Mouse (Mus musculus): ENCODE results near the gene Fam178b.

The Fam178b gene

DNA sequence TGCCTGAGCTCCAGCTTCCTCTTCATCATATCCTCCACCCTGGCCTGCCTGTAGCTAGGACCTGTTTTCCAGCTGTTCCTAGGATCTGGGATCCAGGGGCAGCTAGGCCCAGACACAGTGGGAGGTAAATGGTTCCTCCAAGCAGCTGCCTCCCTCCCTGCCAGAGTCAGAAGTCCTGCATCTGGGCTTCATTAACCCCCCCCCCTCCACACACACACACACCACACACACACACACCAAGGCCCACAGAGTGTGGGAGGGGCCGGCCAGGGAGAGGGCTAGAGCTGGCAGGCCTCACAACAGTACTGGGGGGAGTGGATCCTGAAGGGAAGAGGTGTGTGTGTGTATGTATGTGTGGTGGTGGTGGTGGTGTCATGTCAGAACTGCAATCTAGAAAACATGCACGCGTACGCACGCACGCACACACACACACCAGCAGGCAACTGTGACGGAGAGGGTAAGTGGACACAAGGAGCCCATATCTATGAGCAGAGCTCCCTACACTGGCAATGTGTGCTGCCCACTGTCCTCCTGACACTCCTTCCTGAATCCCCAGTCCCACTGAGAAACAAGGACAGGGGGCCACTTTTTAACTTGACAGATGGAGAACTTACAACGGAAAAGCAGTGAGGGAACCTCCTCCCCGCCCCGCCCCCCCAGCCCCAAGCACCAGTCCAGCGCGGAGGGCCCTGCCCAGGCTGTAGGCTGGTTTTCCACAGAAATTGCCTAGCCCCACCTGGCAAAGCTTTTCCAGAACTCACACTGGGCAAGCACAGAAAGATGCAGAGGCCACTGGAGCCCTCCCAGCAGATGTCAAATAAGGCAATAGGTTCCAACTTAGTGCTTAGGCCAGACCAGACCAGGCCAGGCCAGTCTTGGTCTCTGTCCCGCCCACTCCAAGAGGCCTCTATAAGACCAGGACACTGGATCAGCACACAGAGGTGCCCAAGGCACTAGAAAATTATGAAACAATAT is 94.2 kb downstream of the Fam178b start:
- no peak for DNase-seq (ENCODE audit: low spot score)

DNA sequence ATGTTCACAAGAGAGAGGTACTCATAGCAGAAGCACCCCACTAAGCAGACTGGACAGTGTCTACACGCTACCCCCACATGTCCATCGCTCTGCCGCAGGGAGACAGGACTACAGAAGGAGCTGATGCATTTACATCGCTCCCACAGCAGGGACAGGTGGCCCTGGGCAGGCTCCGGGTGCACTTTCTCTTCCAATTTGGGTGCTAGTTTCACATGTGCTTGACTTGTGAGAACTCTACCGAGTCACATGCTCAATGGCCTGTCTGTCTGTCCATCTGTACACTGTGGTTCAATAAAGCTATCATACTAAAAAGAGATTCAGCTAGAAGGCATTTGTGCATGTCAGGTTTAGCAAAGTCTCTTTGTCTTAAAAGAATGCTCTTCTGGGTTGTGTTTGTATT is 95.1 kb downstream of the Fam178b start:
- DNase-seq (ENCODE audit: low spot score), result no peak

DNA sequence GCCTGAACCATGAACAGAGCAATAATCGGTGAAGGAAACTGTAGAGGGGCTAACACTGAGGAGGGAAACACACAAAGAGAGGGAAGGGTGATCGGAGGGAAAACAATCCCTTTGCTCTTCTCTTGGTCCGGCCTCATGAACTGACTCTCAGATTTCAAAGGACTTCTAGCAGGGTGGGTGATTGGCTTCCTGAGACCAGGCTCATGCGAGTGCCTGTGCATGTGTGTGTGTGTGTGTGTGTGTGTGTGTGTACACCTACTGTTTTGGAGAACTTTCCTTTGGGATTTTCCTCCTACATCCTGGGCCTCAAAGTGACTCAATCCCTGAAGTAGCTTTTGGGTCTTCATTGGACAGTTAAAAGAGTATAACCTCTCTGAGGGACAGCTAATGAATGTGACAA is 96.7 kb downstream of the Fam178b start:
- DNase-seq (ENCODE audit: low spot score), result no peak

DNA sequence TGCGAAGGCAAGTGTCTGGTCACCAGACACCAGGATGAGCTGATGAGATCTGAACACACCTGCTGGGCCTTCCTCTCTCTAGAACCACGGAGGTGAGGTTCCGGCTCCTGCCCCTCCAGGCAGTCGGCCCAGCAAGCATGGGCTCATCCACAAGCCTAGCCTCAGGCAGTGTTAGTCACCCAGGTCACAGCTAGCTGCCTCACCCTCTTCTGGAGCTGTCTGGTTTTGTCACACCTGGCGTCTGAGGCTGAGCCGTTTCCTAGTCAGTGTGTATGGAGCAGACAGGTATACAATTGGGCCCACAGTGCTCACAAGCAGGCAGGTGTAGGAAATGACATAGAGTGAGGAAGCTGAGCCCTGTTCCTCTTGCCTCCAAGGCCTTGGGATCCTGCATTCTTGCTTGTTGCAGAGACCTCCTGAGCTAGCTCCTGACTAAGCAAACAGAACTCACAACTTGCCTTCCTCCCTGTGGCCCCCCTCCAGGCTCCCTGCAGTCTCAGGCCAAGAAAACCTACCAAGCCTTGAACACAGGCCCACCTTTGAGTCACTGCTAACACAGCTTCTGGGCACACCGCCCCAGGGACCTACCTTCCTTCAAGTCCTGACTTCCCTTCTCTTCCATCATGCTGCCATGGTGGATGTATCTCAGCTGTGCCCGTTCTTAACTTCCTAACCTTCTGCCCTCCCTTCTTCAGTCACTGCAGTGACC is 99.4 kb downstream of the Fam178b start:
- no peak for DNase-seq (ENCODE audit: low spot score)

DNA sequence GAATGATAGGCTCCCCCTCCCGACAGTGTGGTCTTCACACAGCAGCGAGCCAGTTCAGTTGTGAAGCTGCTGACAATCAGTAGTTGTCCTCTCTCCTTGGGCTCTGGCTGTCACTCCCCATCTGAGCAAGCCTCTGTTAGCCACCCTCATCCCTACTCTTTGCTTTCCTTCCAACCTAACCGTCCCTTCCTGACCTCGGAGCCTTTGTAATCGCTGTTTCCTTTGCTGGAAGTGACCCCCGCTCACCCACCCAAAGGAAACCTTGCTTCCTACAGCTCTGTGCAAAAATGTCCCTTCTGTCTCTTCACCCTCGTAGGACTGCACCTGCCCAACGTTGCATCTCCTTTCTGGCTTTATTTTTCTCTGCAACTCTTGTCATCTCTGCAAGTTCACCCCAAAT is 100.8 kb downstream of the Fam178b start:
- DNase-seq (ENCODE audit: low spot score), result no peak

DNA sequence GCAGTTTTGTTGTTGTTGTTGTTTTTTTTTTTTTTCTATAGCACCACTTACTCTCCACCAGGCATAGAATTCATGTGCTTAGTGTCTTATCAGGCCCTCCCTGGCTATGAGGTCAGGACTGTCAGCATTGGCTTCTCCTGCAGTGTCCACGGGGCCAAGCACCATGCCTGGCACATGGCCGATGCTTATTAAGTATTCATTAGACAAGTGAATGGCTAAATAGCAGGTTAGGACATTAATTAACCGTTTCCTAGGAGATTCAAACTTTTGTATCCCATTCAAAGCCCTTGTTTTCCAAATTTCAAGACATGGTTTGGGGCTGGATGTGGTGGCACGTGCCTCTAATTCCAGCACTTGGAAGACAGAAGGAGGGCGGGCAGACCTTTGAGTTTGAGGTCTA is 101.7 kb downstream of the Fam178b start:
- DNase-seq (ENCODE audit: low spot score), result no peak

DNA sequence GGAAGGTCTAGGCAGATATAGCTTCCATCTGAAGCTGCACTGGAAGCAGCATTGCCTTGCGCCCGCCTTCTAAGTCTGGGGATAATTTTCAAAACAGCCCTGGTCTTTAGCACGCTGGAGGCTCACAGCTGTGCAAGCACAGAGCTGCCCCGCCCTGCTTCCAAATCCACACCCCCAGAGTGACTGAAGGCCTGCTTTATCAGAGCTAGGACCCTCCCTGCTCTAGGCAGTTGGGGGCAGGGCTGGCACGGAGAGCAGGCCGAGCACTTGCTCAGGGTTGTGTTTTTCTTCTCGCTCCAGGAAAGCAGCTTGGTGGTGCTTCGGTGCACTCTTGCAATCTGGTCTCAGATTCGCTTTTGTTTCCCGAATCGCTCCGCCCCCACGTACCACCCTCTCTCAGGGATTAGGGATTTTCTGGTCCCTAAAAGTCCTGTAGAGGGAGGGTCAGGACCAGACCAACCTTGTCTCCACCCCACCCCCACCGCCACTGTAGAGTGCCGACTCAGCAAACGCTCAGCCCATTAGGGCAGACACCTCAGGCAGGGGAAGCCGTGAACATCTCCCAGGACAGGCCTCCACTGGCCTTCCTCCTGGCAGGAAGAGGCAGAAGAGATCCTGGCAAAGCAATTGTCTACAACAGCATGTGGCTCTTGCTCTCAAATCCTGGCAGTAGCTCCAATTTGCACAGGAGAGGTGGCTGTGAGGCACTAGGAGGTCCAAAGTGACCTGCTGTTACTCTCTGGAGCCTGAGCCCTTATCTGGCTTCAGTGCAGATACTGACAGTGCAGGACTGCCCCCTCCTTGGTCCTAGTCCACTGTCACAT is 102.4 kb downstream of the Fam178b start:
- no peak for DNase-seq (ENCODE audit: low spot score)

DNA sequence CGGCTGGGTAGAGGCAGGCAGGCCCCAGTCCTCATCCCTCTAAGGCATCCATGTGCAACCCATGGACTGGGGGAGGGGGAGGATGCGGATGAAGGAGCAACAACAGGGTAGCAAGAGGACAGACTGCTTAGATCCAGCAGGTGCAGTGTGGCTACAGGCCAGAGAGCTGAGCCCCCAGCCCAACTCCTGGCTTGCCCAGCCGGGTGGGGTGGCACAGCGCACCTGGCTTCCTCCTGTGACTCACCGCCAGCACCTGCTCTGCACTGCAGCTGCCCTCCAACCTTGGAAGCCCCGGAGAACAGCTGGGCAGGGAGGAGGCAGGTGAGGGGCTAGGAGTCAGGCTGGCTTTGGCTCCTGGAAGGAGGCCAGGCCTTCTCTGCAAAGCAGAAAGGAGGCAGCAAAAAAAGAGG is 103.0 kb downstream of the Fam178b start:
- DNase-seq (ENCODE audit: low spot score), result no peak

DNA sequence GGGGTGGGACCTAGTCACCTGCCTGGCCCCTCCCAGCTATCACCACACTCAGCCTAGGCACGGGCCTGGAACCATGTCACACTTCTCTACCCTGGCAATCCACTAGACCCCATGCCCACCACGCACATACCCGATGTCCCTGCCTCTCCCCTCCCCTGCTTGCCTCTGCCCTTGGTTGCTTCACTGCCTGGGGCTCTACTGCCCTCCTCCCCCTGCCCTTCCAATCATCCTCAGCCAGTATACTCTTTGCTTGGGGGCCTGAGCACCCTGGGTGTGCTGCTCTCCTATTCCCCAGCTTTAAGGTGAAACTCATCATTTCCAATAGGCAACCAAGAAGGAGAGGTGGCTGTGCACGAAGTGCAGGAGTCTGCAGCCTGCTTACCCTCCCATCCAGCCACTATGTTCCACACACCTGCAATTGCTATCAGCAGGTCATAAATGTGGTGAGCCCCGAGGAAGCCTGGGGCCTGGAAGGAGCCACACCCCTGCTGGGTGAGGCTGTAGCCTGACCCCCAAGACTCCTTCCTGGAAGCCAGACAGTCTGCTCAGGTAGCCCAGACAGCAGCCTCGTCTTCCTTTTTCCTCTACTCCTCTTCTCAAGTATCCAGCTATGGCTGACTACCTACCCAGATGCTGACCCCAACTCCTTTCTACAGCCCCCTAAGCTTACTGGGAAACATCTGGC is 105.8 kb downstream of the Fam178b start:
- no peak for DNase-seq (ENCODE audit: low spot score)

DNA sequence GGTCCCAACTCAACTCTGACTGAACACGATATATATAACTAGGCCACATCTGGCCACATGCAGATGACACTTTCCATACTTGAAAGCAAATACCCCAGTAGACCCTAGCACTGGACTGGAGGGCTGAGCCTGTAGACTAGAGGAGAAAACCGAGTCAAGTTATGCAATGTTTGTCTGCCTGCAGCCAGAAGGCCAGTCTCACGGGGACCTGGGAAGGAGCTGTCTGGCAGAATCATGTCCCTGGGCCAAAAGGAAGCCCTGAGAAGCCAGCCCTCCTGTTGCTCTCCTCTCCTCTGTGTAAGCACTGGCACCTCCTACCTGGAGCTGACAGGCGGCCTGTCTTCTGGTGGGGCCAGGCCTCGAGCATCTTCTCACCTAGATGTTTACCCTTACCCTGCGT is 107.6 kb downstream of the Fam178b start:
- no peak for DNase-seq (ENCODE audit: low spot score)

DNA sequence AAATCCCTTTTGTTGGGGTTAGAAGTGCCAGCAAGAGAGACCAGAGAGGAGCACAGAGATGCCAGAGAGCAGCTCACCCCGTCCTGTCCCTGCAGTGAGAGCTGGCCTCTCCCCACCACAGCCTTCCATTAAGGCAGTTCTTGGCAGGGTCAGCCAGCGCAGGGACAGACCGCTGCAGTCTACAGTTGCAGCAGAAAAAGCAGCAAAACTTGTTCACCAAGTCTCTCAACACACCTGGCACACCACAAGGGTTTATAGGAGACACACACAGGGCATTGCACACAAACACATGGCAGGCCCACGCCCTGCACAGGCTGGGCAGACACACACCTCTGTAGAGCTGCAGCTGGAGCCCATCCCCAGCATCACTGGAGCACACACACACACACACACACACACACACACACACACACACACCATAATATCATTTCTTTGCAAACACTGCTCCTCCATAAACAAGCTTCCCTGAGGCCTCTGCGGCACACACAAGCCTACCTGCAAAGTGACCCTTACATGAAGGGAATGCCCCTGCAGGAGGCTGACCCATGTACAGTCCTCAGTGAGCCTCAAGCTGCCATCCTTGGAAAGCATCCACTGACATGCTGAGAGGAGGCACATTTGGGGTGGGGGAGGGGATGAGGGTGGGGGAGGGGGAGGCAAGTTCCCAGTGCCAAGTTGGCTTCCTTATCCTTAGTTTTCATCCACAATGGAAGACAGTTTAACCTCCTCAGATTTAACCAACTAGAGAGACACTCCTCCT is 108.6 kb downstream of the Fam178b start:
- DNase-seq (ENCODE audit: low spot score), result no peak

DNA sequence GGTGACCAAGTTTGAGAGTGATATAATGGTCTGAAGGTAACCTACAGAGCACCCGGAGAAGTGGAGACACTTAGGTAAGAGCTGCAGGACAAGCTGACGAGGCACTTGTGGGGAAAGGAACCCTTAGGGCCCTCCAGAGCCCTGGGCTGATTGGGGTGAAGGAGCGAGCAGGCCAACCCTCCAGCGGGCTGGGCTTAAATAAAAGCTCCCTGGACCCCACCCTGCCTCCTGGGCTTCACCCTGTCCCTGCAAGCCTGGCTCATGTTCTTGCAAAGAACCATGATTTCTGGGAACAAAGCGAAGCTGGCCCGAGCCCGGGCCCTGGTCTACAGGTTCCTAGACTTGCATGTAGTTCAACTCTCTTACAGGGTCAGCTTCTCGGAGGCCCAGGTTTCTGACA is 109.5 kb downstream of the Fam178b start:
- DNase-seq (ENCODE audit: low spot score), result no peak

DNA sequence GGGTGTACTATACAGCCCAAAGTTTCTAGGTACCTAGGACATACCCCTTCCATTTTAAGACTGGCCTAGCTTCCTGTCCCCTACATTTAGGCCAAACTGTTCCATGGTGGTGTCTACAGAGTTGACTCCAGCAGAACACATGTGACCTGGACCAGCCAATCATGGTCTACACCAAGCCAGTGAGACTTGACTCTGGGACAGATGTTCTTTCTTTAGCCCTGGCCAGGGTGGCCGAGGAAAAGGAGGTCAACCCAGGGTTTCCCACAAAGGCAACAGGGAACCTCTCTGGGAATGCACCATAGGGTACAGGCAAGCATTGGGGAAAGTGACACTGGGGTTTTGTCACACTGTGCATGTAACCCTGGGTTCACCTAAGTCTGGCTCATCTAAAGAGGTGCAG is 110.3 kb downstream of the Fam178b start:
- no peak for DNase-seq (ENCODE audit: low spot score)

DNA sequence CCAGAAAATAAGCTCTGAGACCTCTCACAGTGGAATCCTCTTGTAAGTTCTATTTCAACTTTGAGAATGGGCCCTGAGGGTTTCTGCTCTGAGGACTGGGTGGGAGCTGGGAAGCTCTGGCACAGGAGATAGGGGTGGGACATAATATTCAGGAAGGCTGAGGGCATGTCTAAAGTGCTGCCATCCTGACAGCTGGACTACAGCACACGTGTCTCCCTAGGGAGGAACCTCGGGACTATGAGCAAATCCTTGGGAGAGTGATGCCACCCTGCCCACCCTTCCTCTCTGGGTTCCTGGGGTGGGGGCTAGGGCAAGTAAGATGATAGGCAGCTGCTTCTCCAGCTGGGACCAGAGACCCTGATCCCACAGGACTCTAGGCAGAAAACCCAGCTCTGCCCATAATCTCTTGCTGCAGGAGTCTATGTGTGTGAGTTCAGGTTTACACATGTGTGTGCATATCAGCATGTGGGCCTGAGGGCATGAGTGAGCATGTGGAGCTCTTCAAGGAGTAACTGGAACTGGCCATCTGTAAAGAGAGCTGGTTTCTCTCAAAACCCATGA is 110.8 kb downstream of the Fam178b start:
- no peak for DNase-seq (ENCODE audit: low spot score)

DNA sequence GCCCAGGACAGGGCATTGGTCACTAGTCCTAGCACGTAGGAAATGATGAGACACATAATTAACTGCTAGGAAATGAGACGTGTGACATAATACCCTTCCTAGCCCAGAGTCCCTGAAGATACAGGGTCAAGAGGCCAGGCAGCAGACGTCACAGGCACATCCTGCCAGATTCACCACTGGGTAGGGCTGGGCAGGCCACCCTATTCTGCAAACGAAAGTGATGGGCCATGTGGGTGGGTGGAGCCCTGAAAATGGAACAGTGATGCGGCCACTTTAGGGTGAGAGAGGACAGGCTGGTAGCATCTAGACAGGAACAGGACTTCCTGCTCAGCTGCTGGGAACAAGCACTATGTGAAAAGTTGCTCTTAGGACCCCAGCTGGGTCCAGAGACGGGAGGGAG is 111.4 kb downstream of the Fam178b start:
- DNase-seq (ENCODE audit: low spot score), result no peak

DNA sequence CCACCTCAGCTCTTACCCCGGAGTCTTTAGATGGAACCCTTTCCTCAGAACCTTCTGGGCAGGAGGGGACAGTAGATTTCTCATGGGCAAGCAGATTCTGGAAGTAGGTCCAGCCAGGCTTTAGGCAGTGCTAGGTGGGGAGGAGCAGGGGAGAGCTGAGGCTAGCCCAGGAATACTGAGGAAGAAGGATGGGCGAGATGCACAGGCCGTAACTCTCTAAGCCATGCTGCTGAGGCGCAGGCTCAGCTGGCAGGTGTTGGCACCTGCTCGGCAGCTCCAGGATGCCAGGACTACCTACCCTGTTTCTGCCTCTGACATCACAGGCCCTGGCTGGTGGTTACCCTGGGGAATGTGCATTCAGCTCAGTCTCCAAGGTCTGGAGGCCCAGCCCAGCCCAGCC is 112.7 kb downstream of the Fam178b start:
- no peak for DNase-seq (ENCODE audit: low spot score)

DNA sequence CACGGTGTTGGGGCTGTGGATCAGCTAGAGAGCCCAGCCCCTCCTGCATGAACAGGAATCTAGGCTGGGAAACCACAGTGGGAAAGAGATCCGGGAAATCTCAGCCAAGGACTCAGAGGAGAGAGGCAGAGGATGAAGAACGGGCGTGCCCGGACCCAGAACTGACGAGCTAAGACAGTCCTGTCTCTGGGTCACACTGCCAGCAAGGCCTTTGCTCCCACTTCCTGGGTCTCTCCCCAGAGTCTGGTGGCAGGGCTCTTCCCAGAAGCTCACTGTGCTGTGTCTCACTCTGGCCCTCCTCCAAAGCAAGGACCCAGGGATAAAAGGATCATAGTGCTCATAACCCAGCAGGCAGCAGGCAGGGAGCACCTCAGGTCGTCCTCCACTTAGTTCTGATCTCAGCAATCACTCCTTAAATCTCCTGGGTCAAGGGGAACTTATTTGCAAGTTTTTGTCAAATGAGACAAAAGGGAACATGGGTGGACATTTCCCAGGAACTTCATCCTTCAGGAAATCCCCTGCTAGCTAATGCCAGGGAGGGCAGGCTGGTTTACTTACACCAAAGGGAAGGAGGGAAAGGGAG is 113.2 kb downstream of the Fam178b start:
- DNase-seq (ENCODE audit: low spot score), result no peak

DNA sequence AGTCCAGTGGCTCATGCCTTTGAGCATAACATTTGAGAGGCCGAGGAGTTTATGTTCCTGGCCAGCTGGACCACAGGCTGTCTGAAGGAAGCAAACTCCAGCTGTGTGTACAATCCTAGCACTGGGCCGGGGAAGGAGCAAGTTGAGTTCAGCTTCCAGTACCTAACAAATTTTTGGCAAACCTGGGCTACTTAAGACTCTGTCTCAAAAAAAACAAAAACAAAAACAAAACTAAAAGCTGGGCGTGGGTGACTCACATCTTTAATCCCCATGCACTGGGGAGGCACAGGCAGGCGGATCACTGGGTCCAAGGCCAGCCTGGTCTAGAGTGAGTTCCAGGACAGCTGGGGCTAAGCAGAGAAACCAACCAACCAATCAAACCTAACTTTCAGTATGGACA is 114.2 kb downstream of the Fam178b start:
- no peak for DNase-seq (ENCODE audit: low spot score)

DNA sequence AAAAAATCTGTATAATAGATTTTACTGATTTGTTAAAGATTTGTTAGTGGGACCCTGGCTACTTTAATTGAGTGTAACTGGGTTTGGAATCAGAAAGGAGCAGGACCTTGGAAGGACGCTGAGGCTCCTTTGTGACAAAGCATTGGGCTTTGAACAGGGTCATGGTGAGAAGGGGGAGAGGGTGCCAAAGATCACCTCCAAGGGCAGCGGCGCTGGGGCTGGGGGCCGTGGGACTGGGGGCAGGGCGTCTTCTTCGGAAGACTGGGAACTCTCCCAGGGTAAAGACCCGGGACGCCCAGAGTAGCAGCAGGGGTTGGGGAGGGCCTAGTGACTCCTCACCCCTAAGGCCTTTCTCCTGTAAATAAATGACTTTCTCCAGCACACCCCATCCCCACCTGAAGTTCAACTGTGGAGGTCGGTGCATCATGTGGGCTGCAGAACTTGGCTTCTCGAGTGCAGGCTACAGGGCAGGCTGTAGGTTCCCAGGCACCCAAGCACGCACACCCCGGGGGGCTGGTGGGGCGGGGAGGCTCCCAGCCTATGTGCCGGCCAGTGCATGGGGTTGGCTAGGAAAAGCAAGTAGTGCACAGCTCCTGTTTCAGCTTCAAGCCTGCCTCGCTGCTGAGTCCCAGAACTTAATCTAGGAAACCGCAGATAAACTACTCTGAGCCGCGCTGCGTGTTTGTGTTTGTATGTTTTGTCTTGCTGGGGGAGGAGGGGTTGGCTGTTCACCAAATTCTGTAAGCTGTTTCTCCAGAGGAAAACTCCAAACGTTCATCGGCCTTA is 115.0 kb downstream of the Fam178b start:
- no peak for DNase-seq (ENCODE audit: low spot score)

DNA sequence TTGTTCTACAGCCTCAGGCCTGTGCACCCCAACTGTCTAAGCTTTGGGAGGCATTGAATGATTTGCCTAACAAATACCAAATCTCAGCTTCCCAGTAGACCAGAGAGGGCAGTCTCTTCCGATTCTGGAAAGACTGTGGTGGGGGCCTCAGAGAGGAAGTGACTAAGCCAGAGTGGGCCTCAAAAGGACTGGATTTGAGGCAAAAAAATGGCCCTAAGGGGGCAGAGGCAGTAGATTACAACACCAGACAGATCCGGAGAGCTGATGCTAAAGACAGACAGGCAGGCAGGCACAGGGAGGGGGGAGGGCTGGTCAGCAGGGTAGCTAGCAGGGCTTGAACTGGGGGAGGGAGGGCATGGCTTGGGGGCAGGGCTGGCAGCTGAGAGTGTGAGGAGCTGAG is 116.6 kb downstream of the Fam178b start:
- no peak for DNase-seq (ENCODE audit: low spot score)

All from left cerebral cortex, adult 11 months (tissue).